Mouse (Mus musculus) CD4-positive, CD25-positive, alpha-beta regulatory T cell (primary cell): ENCODE results near the gene Prtn3. TPM values are rescaled to one million over a fixed set of nuclear protein-coding genes. Genes with fewer than 3 reads are reported as not detected.

ENCODE experiments used
- polyA plus RNA-seq: library from polyadenylated mRNA; unstranded; fragments of 100-300 nt; shearing (Covaris generic); gene quantifications from one replicate; pipeline ENCODE4 v1.2.1, GENCODE M21; 2017

The Prtn3 gene
- not detected for polyA plus RNA-seq

DNA sequence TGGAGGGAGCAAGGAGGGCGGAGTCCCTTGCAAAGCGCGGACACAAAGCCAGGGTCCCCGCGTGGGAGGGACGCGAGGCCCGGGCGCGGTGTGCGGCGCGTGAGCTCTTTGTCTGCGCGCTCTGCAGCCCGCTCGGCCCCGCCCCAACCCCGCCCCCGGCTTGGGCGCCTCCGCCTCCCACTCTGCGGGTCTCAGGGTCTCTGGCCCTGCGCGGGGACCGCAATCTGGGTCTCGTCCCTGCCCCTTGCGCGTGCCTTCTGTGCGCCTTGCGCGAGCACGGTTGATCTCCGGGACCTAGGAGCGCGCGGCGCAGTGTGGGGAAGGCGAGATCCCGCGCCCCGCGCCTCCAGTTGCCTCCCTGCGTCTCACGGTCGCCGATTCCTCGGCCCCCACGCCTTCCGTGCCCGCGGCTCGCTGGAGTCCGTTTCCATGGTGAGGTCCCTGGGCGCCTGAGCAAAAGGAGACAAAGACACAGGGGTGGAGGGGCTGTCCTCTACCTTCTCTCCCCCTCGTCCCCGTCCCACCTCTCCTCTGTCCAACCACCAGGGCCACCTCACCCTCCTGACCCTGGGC lies at the start of gene Prtn3, which contains the start of gene Plppr3:
TSS of gene Prtn3 (plus strand) at position 187 of the 573 bp plus-strand sequence.
TSS of gene Plppr3 (minus strand) at position 345 of the 573 bp plus-strand sequence.

DNA sequence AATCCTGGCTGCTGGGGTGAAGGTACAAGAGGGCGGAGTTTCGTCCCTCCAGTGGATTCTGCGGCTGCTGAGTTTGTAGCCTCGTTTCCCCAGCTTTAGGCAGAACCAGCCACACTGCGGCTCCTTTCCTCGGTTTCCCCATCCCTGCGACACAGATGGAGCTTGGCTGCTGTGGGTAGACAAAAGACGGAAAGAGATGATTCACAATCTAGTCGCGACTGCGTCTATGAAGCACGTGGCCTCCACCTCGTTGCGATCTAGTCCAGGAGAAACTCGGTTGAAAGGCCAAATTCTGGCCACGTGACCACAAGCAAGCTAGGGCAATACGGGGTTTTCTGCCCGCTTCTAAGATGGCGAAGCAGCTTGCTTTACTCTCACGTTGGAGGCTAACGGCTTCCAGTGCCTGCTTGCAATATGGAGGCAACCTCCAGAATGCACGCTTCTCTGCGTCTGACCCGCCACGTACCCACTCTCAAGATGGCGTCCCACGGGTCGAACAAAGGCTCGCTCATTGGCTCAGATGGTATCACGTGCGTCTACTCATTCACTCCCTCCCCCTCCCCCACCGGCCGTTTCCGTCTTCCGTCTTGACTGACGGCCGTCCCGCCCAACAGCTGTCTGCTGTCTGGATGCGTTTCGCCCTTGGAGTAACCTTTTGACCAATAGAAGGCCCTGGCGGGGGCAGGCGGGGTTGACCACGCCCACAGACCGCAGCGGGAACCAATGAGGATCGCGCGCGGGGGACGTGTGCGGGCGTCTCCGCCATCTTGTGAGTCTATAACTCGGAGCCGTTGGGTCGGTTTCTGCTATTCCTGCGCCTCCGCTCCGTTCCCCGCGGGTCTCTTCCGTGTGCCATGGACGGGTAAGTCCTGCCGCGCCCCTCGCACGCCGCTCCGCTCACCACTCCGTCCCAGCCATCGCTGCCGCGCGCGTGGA lies 20.1 kb upstream of the Prtn3 start, which contains the start of gene Ptbp1:
TSS of gene Ptbp1 (plus strand) at position 568 of the 936 bp plus-strand sequence.

DNA sequence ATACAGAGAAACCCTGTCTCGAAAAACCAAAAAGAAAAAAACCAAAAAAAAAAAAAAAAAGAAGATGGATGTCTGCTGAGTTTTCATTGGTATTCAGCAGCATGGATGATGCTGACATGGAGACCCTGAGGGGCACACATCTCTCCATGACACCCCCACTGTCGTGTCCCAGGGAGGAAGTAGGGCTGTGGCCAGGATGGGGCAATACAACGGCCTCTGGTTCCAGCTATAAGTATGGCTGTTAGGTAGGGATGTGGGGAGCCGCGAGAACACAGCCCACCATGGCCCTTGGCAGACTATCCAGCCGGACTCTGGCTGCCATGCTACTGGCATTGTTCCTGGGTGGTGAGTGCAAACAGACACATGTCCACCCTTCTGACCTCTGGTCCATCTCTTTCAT lies 11.8 kb downstream of the Prtn3 start, which contains the start of gene Elane:
TSS of gene Elane (plus strand) at position 194 of the 400 bp plus-strand sequence.

DNA sequence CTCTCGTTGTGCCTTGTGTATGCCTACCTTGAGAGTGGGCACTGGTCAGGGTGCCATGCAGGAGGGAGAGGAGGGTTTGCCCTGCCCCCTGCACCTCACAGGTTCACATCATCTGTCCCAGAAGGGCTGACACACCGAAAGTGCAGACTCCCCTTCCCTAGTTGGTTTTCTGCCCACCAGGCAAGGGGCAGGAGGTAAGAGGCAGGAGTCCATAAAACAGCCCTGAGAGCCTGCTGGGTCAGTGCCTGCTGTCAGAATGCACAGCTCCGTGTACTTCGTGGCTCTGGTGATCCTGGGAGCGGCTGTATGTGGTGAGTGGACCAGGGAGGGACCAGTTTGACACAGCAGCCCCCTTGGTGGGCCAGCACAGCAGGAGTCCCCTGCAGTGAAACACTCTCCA lies 16.4 kb downstream of the Prtn3 start, which contains the start of gene Cfd:
TSS of gene Cfd (plus strand) at position 184 of the 400 bp plus-strand sequence.

DNA sequence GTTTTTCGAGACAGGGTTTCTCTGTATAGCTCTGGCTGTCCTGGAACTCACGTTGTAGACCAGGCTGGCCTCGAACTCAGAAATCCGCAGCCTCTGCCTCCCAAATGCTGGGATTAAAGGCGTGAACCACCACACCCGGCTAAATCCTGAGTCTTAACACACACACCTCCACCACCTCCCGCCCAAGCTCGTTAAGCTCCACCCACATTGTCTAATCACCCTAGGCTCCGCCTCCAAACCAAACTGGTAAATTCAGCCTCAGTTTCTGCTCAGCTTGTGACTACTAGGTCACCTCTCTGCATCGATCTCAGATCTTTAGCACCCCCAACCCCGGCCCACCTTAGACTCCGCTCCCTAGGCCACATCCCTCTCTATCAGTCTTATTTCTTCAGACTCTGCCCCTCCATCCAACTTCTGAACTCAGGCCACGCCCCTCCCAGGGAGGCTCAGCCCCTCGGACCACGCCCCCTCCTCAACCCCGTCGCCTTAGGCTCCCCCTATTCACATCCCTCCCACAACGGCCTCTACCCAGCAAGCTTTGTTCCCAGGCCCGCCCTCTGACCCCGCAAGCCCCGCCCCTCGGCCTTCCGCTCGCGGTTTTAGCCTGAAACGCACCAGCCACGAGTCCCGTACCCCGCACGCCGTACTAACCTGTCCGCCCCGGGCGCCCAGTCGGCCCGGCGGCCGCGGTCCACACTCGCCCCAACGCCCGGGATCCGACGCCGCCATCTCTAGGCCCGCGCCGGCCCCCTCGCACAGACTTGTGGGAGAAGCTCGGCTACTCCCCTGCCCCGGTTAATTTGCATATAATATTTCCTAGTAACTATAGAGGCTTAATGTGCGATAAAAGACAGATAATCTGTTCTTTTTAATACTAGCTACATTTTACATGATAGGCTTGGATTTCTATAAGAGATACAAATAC lies 34.2 kb downstream of the Prtn3 start, which contains the start of gene Med16:
TSS of gene Med16 (minus strand) at position 757 of the 925 bp plus-strand sequence.

DNA sequence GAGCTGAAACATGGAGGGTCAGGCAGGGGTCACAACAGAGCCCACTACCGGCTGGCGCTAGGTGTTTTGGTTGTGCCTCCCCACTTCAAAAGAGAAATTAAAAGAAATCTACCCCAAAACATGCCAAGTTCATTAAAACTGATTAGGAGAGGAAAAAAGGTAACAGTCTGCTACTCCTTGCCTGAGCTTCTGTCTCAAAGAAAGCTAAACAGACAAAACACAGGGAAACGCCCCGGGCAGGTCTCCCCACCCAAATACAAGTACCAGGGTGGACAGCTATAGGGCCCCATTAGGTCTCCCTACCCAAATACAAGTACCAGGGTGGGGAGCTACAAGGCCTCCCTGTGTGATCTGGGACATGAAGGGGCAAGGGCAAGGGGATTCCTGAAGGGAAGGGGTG lies 36.3 kb downstream of the Prtn3 start, which contains the start of gene Gm26602:
TSS of gene Gm26602 (plus strand) at position 301 of the 400 bp plus-strand sequence.

DNA sequence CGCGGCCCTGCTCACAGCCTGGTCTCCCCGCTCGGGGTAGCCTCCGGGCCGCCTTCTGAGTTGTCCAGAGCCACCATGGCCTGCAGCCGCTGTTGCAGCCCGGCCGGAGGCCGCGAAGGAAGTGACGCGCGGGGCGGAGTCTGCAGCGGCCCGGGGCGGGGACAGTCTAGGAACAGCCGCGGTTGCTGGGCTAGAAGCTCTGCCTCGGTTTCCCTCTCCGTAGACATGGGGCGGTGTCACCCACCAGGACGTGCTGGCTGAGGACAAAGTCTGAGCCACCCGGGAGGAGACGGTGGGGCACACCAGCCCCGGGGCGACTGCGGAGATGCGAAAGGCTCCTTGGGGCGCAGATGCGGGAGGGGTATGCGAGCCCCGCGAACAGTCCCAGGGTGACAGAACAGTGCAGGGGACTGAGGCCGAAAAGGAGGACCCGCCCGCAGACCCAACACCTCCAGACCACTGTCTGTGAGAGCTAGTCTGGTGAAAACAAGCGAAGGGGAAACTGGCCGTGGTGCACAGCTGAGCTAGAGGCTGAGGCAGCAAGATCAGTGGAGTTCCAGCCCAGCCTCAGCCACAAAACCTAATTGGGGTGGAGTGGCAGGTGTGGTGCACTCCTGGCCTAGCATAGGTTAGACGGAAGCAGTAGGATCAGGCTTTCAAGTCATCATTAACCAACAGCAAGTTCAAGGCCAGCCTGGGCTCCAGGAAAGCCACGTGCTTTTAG lies 42.7 kb downstream of the Prtn3 start, which contains the start of gene Kiss1r:
TSS of gene Kiss1r (plus strand) at position 164 of the 724 bp plus-strand sequence.

DNA sequence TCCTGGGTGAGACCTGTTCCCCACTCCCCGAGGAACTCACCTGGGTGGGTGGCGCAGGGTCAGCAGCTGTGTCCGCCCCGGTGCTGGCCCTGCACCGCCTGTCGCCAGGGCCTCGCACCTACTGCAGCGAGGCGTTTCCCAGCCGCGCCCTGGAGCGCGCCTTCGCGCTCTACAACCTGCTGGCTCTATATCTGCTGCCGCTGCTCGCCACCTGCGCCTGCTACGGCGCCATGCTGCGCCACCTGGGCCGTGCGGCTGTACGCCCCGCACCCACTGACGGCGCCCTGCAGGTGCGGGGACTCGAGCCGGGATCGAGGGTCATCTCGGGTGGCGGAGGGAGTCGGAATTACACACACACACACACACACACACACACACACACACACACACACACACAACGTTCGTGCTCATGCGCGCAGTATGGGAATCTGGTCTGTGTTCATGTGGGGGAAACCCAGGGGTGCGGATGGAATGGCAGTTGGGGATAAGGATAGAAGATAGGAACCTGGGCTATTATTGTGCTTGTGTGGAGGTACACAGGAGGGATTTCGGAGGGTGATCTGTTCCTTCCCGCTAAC lies 46.8 kb downstream of the Prtn3 start, which contains the start of gene R3hdm4:
TSS of gene R3hdm4 (minus strand) at position 251 of the 578 bp plus-strand sequence.

DNA sequence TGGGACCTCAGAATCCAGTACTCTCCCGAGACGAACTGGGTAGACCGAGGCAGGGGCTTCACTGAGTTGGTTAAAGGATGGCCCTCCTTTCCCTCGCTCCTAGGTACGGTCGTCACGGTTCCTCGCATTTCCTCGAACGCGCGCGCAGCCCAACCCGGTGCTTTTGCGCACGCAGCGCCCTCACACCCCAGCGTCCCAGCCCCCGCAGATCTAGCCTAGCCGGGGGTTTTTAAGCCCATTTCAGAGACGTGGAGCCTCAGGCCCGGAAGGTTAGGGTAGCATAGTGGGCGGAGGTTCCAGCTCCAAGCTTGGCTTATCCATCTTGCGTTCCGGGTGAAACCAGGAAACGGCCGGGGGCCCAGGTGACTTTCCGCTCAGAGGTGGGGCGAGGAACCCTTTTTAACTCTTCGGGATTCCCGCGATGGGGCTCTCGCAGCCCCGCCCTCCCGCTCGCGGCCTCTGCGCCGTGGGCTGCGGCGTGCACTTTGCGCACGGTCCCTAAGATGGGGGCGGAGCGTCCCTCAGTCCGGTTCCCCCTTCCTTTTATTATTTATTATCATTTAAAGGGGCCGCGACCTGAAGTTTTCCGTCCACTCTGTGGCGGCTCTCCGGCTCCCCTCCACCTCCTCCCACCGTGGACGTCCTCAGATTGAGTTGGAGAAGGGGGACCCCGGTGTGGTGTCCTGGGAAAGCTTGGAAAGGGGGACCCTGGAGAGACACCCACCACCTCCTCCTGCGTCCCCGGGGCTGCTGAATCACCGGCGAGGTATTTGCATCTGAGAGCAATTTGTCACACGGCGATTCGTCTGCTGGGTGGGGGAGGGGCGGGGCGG lies 52.4 kb downstream of the Prtn3 start, which contains the start of gene Arid3a:
TSS of gene Arid3a (plus strand) at position 553 of the 833 bp plus-strand sequence.

Other genes starting within 250 kb of the Prtn3 start
- gene Shc2, start 236.6 kb upstream of the Prtn3 start, polyA plus RNA-seq, result not detected
- gene Odf3l2, start 228.7 kb upstream of the Prtn3 start, polyA plus RNA-seq, result not detected
- gene Madcam1, start 209.9 kb upstream of the Prtn3 start, polyA plus RNA-seq, result not detected
- 53.8 TPM for gene Tpgs1, start 205.1 kb upstream of the Prtn3 start, polyA plus RNA-seq
- 90.7 TPM for gene Cdc34, start 192.3 kb upstream of the Prtn3 start, polyA plus RNA-seq
- 0.91 TPM for gene Gzmm, start 185.5 kb upstream of the Prtn3 start, polyA plus RNA-seq
- 261 TPM for gene Bsg, start 170.0 kb upstream of the Prtn3 start, polyA plus RNA-seq
- gene Hcn2, start 157.8 kb upstream of the Prtn3 start, polyA plus RNA-seq, result 0.14 TPM
- gene Polrmt, start 127.9 kb upstream of the Prtn3 start, polyA plus RNA-seq, result 55.8 TPM
- gene Fgf22, start 119.4 kb upstream of the Prtn3 start, polyA plus RNA-seq, result 0.45 TPM
- gene Rnf126, start 107.5 kb upstream of the Prtn3 start, polyA plus RNA-seq, result 61.1 TPM
- gene Fstl3, start 97.2 kb upstream of the Prtn3 start, polyA plus RNA-seq, result 0.29 TPM
- not detected for gene Prss57, start 83.5 kb upstream of the Prtn3 start, polyA plus RNA-seq
- 1.6 TPM for gene Palm, start 80.9 kb upstream of the Prtn3 start, polyA plus RNA-seq
- gene Misp, start 53.5 kb upstream of the Prtn3 start, polyA plus RNA-seq, result not detected
- 318 TPM for gene Ptbp1, start 20.0 kb upstream of the Prtn3 start, polyA plus RNA-seq
- 4.5 TPM for gene Plppr3, start 158 bp downstream of the Prtn3 start, polyA plus RNA-seq
- gene Elane, start 11.8 kb downstream of the Prtn3 start, polyA plus RNA-seq, result not detected
- gene Cfd, start 16.4 kb downstream of the Prtn3 start, polyA plus RNA-seq, result not detected
- gene Med16, start 34.4 kb downstream of the Prtn3 start, polyA plus RNA-seq, result 40.9 TPM
- gene Gm26602, start 36.4 kb downstream of the Prtn3 start, polyA plus RNA-seq, result 23.3 TPM
- 0.50 TPM for gene Kiss1r, start 42.5 kb downstream of the Prtn3 start, polyA plus RNA-seq
- gene R3hdm4, start 46.7 kb downstream of the Prtn3 start, polyA plus RNA-seq, result 193 TPM
- gene Arid3a, start 52.6 kb downstream of the Prtn3 start, polyA plus RNA-seq, result 9.6 TPM
- gene Wdr18, start 85.7 kb downstream of the Prtn3 start, polyA plus RNA-seq, result 73.4 TPM
- gene Grin3b, start 96.2 kb downstream of the Prtn3 start, polyA plus RNA-seq, result not detected
- gene Tmem259, start 109.9 kb downstream of the Prtn3 start, polyA plus RNA-seq, result 32.9 TPM
- gene Cnn2, start 114.1 kb downstream of the Prtn3 start, polyA plus RNA-seq, result 937 TPM
- 60.9 TPM for gene Abca7, start 122.0 kb downstream of the Prtn3 start, polyA plus RNA-seq
- 916 TPM for gene Arhgap45, start 142.2 kb downstream of the Prtn3 start, polyA plus RNA-seq
- gene Polr2e, start 165.3 kb downstream of the Prtn3 start, polyA plus RNA-seq, result 195 TPM
- 441 TPM for gene Gpx4, start 172.7 kb downstream of the Prtn3 start, polyA plus RNA-seq
- gene Sbno2, start 231.1 kb downstream of the Prtn3 start, polyA plus RNA-seq, result 59.4 TPM
- gene Stk11, start 241.3 kb downstream of the Prtn3 start, polyA plus RNA-seq, result 47.2 TPM